ENCODE assay signal across 10 mouse cellular contexts in the genomic region with DNA sequence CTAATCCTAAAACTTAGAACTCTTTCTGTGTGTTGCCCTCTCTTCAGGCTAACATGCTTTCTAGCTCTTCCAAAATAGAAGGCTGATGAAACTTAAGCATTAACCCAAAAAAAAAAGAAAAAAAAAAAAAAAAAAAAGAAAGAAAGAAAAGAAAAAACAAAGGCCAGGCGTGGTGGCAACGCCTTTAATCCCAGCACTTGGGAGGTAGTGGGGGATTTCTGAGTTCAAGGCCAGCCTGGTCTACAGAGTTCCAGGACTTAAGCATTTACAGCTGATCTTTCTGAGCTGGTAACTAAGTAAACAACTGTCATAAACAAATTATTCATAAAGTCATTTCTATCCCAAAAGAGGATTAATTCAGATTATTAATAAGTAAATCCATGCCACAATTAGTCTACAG. TPM values are rescaled to one million over a fixed set of nuclear protein-coding genes. Genes with fewer than 3 reads are reported as not detected.
A peak's percentile ranks its signal among the peaks of the same experiment; 100 is the strongest.
DNase-seq lines count a peak whose midpoint lies in the region; ATAC-seq and TF ChIP-seq lines count a peak whose summit lies in the region.
"Had no signal": no experiment of that assay in that cellular context is flagged by ENCODE, and none has a peak within 500 bp of the region (broad histone marks: within the 10 kb centered on the region; RNA-seq: fewer than 3 reads in every experiment).

No protein-coding gene starts in this region.

- WGBS in hindbrain, embryonic 10.5 days: 95% methylated on average over 2 of the region's 2 CpGs
- WGBS in hindbrain, embryonic 11.5 days: 95% methylated on average over 2 of the region's 2 CpGs
- 80% methylated on average over 2 of the region's 2 CpGs for WGBS in embryonic facial prominence, embryonic 14.5 days
- WGBS in liver, embryonic 15.5 days (ENCODE audit: insufficient replicate concordance): 65% methylated on average over 2 of the region's 2 CpGs

- H3K27me3 ChIP-seq in hindbrain, embryonic 10.5 days (ENCODE audit: insufficient read depth, poor library complexity, severe bottlenecking): no peaks in the 10 kb centered on the region
- no peaks in the 10 kb centered on the region for H3K27me3 ChIP-seq in hindbrain, embryonic 11.5 days (ENCODE audit: control insufficient read depth, insufficient read depth, low read length)
- H3K27me3 ChIP-seq in E14TG2a.4 (ENCODE audit: insufficient read depth, low read length): no peaks in the 10 kb centered on the region
- H3K27me3 ChIP-seq in embryonic facial prominence, embryonic 14.5 days (replicated peaks; ENCODE audit: control insufficient read depth, insufficient read depth, low read length): no peaks in the 10 kb centered on the region
- no peaks in the 10 kb centered on the region for H3K27me3 ChIP-seq in liver, embryonic 15.5 days

- peaks cover 15% of the 10 kb centered on the region; the same call in 1 of the 2 replicates for H3K36me3 ChIP-seq in hindbrain, embryonic 10.5 days
- no peaks in the 10 kb centered on the region for H3K36me3 ChIP-seq in hindbrain, embryonic 11.5 days (ENCODE audit: control insufficient read depth, insufficient read depth, low read length)
- peaks cover 32% of the 10 kb centered on the region for H3K36me3 ChIP-seq in E14TG2a.4 (ENCODE audit: insufficient read depth, low read length)
- H3K36me3 ChIP-seq in embryonic facial prominence, embryonic 14.5 days (ENCODE audit: control insufficient read depth, insufficient read depth, low read length): 0 out of 2 replicates have a peak, but pooled peaks cover 6% of the 10 kb centered on the region
- H3K36me3 ChIP-seq in liver, embryonic 15.5 days (replicated peaks): 0 out of 2 replicates have a peak, but pooled peaks cover 11% of the 10 kb centered on the region

- ATAC-seq in hindbrain, embryonic 11.5 days (ENCODE audit: low FRiP score): no peak
- no peak for ATAC-seq in embryonic facial prominence, embryonic 14.5 days (ENCODE audit: low read depth)
- no peak for ATAC-seq in liver, embryonic 15.5 days (ENCODE audit: insufficient read depth)
- no peak for ATAC-seq in granulocyte monocyte progenitor cell, adult 5-6 weeks (replicated peaks; ENCODE audit: poor library complexity, severe bottlenecking)

- H3K9me3 ChIP-seq in hindbrain, embryonic 10.5 days: no peaks in the 10 kb centered on the region
- no peaks in the 10 kb centered on the region for H3K9me3 ChIP-seq in hindbrain, embryonic 11.5 days (ENCODE audit: control insufficient read depth, low read length)
- no peaks in the 10 kb centered on the region for H3K9me3 ChIP-seq in E14TG2a.4 (ENCODE audit: low read length)
- no peaks in the 10 kb centered on the region for H3K9me3 ChIP-seq in embryonic facial prominence, embryonic 14.5 days (ENCODE audit: control insufficient read depth, low read length)
- no peaks in the 10 kb centered on the region for H3K9me3 ChIP-seq in liver, embryonic 15.5 days (replicated peaks)

- H3K27ac ChIP-seq in hindbrain, embryonic 10.5 days: no peak overlapping the region
- H3K27ac ChIP-seq in hindbrain, embryonic 11.5 days (ENCODE audit: low read depth, low read length): no peak overlapping the region
- H3K27ac ChIP-seq in embryonic facial prominence, embryonic 14.5 days (replicated peaks; ENCODE audit: low read depth, low read length): no peak overlapping the region
- no peak overlapping the region for H3K27ac ChIP-seq in liver, embryonic 15.5 days (replicated peaks)

- H3K9ac ChIP-seq in hindbrain, embryonic 11.5 days (ENCODE audit: low read depth, low read length): no peak overlapping the region
- H3K9ac ChIP-seq in embryonic facial prominence, embryonic 14.5 days (ENCODE audit: low read depth, low read length): no peak overlapping the region
- H3K9ac ChIP-seq in liver, embryonic 15.5 days: no peak overlapping the region; the same call in 1 of the 2 replicates

- H3K4me2 ChIP-seq in hindbrain, embryonic 11.5 days (replicated peaks; ENCODE audit: low read depth, low read length): no peak overlapping the region
- peak overlapping the region; percentile 90 for H3K4me2 ChIP-seq in embryonic facial prominence, embryonic 14.5 days (ENCODE audit: low read depth, low read length)
- H3K4me2 ChIP-seq in liver, embryonic 15.5 days: peak overlapping the region; percentile 80

- TF ChIP-seq CTCF in E14TG2a.4 (conservative IDR thresholded peaks at IDR 0.05; ENCODE audit: low read length): no peak

- H3K4me1 ChIP-seq in hindbrain, embryonic 10.5 days (replicated peaks): peaks cover 22% of the 10 kb centered on the region
- no peaks in the 10 kb centered on the region for H3K4me1 ChIP-seq in hindbrain, embryonic 11.5 days (replicated peaks; ENCODE audit: control insufficient read depth, insufficient read depth, low read length)
- H3K4me1 ChIP-seq in E14TG2a.4 (replicated peaks; ENCODE audit: low read depth, low read length): peaks cover 61% of the 10 kb centered on the region
- peaks cover 9% of the 10 kb centered on the region; the same call in 1 of the 2 replicates for H3K4me1 ChIP-seq in embryonic facial prominence, embryonic 14.5 days (ENCODE audit: control insufficient read depth, insufficient read depth, low read length)
- H3K4me1 ChIP-seq in liver, embryonic 15.5 days (replicated peaks): peaks cover 32% of the 10 kb centered on the region

- DNase-seq in hindbrain, embryonic 10.5 days (ENCODE audit: low spot score): no peak
- DNase-seq in hindbrain, embryonic 11.5 days (ENCODE audit: low spot score): no peak
- no peak for DNase-seq in embryonic facial prominence, embryonic 14.5 days (ENCODE audit: low spot score)
- DNase-seq in adrenal gland, postnatal 25 days: no peak
- DNase-seq in left cerebral cortex, adult 9 months (ENCODE audit: low spot score in 2 of 2): no peak
- DNase-seq: adrenal gland, adult 2 months; cerebellum, adult 9-10 months had no signal

- peak overlapping the region; percentile 79; the same call in 1 of the 2 replicates for H3K4me3 ChIP-seq in hindbrain, embryonic 10.5 days
- H3K4me3 ChIP-seq in hindbrain, embryonic 11.5 days (ENCODE audit: low read depth, low read length): no peak overlapping the region
- H3K4me3 ChIP-seq in E14TG2a.4 (replicated peaks; ENCODE audit: low read length): peak overlapping the region; percentile 97
- peak overlapping the region; percentile 65; the same call in 1 of the 2 replicates for H3K4me3 ChIP-seq in embryonic facial prominence, embryonic 14.5 days (ENCODE audit: low read depth, low read length)
- peak overlapping the region; percentile 93 for H3K4me3 ChIP-seq in liver, embryonic 15.5 days (replicated peaks)

RNA-seq across cellular contexts. Expression of a gene that starts 1.8 kb away (rescaled TPM):
- polyA plus RNA-seq in hindbrain, embryonic 10.5 days (2016; fragmentation: Nextera tagmentation; extraction: Ambion mirVana): 514 and 535 TPM in 2 replicates
- 571 and 586 TPM in 2 replicates for polyA plus RNA-seq in hindbrain, embryonic 11.5 days (2014; fragmentation: Nextera tagmentation; extraction: Ambion mirVana)
- polyA plus RNA-seq in embryonic facial prominence, embryonic 14.5 days (2014; fragmentation: Nextera tagmentation; extraction: Ambion mirVana): 354 and 387 TPM in 2 replicates
- 108 and 126 TPM in 2 replicates for polyA plus RNA-seq in liver, embryonic 15.5 days (2015; fragmentation: Nextera tagmentation; extraction: Ambion mirVana)
- 160 and 162 TPM in 2 replicates for total RNA-seq in adrenal gland, postnatal 25 days (2021)
- total RNA-seq in granulocyte monocyte progenitor cell, adult 5-6 weeks (2014; fragmentation: Nextera tagmentation): 216 and 240 TPM in 2 replicates
- 174 and 183 TPM in 2 replicates for total RNA-seq in granulocyte monocyte progenitor cell, adult 5-6 weeks (2017)

RNA-seq across cellular contexts. Expression of a gene that starts 15.9 kb away (rescaled TPM):
- polyA plus RNA-seq in hindbrain, embryonic 10.5 days (2016; fragmentation: Nextera tagmentation; extraction: Ambion mirVana): 194 and 279 TPM in 2 replicates
- polyA plus RNA-seq in hindbrain, embryonic 11.5 days (2014; fragmentation: Nextera tagmentation; extraction: Ambion mirVana): 271 and 284 TPM in 2 replicates
- 192 and 197 TPM in 2 replicates for polyA plus RNA-seq in embryonic facial prominence, embryonic 14.5 days (2014; fragmentation: Nextera tagmentation; extraction: Ambion mirVana)
- polyA plus RNA-seq in liver, embryonic 15.5 days (2015; fragmentation: Nextera tagmentation; extraction: Ambion mirVana): 106 and 112 TPM in 2 replicates
- total RNA-seq in adrenal gland, postnatal 25 days (2021): 103 and 116 TPM in 2 replicates
- total RNA-seq in granulocyte monocyte progenitor cell, adult 5-6 weeks (2014; fragmentation: Nextera tagmentation): 141 and 193 TPM in 2 replicates
- 1,413 and 1,436 TPM in 2 replicates for total RNA-seq in granulocyte monocyte progenitor cell, adult 5-6 weeks (2017)
